Mouse (Mus musculus) left cerebral cortex, postnatal 10 days (tissue): ENCODE data around the gene Met. TPM values are rescaled to one million over a fixed set of nuclear protein-coding genes. Genes with fewer than 3 reads are reported as not detected.

Experiments used
- DNase-seq, 2 experiments: peaks; one replicate each; pipeline ENCODE4 v3.0.0; 2021 to 2022; ENCODE audit warnings: low spot score in 2 of 2, mixed read lengths in 1 of 2; ENCODE audit errors: extremely low spot score in 1 of 2
- intact Hi-C: fragments of 180-260 bp; cut with DNase I; formaldehyde crosslinking; loops from one replicate; pipeline ENCODE4 v1.15.1; 2025
- total RNA-seq, 2 experiments: library from RNA; stranded (reverse); gene quantifications; 2 replicates each; pipeline ENCODE4 v1.2.3; 2021

Met gene
- total RNA-seq = 10 to 100 TPM; 61.3 to 69.8 TPM

GRCm38 (mm10) chr6:17463434-17464280 is at the start of gene Met:
Met (plus strand) TSS chr6:17463800.
- peak in 1 of 2 experiments; percentile 55 for DNase-seq
- intact Hi-C loops = loop anchor here (5.0 to 10.0 kb wide), 2 partner anchors 124 to 349 kb away; no protein-coding TSS in a partner anchor

GRCm38 (mm10) chr6:17418226-17418625 is 45.4 kb upstream of the Met start:
- intact Hi-C loops = no loop called here
- DNase-seq = no peak

GRCm38 (mm10) chr6:17422432-17422831 is 41.2 kb upstream of the Met start:
- no peak for DNase-seq
- intact Hi-C loops = no loop called here

- intact Hi-C loops = no loop called here
- DNase-seq = no peak
Measured at GRCm38 (mm10) chr6:17429041-17429440, 34.6 kb upstream of the Met start.

GRCm38 (mm10) chr6:17429611-17430010 is 34.0 kb upstream of the Met start:
- no peak for DNase-seq
- intact Hi-C loops = no loop called here

- DNase-seq = no peak
- intact Hi-C loops = no loop called here
Measured at GRCm38 (mm10) chr6:17443311-17443710, 20.3 kb upstream of the Met start.

GRCm38 (mm10) chr6:17451305-17451704 is 12.3 kb upstream of the Met start:
- DNase-seq = no peak
- intact Hi-C loops = no loop called here

GRCm38 (mm10) chr6:17455116-17455515 is 8.5 kb upstream of the Met start:
- no peak for DNase-seq
- intact Hi-C loops = no loop called here

- intact Hi-C loops = no loop called here
- no peak for DNase-seq
Measured at GRCm38 (mm10) chr6:17459561-17459960, 4.0 kb upstream of the Met start.

- no peak for DNase-seq
- intact Hi-C loops = loop anchor here (5.0 to 10.0 kb wide), 2 partner anchors 126 to 347 kb away; no protein-coding TSS in a partner anchor
Measured at GRCm38 (mm10) chr6:17461435-17461834, 2.2 kb upstream of the Met start.

- intact Hi-C loops = loop anchor here (5.0 to 10.0 kb wide), 2 partner anchors 123 to 350 kb away; no protein-coding TSS in a partner anchor
- DNase-seq = no peak
Measured at GRCm38 (mm10) chr6:17464281-17465025, 853 bp downstream of the Met start.

- intact Hi-C loops = loop anchor here (10.0 kb wide), 1 partner anchor 352 kb away; no protein-coding TSS in a partner anchor
- DNase-seq = no peak
Measured at GRCm38 (mm10) chr6:17466526-17466925, 2.9 kb downstream of the Met start.

- intact Hi-C loops = loop anchor here (10.0 kb wide), 1 partner anchor 354 kb away; no protein-coding TSS in a partner anchor
- no peak for DNase-seq
Measured at GRCm38 (mm10) chr6:17468993-17469392, 5.4 kb downstream of the Met start.

- no peak for DNase-seq
- intact Hi-C loops = no loop called here
Measured at GRCm38 (mm10) chr6:17473128-17473527, 9.5 kb downstream of the Met start.

- intact Hi-C loops = no loop called here
- no peak for DNase-seq
Measured at GRCm38 (mm10) chr6:17477823-17478222, 14.2 kb downstream of the Met start.

- no peak for DNase-seq
- intact Hi-C loops = no loop called here
Measured at GRCm38 (mm10) chr6:17478252-17478651, 14.7 kb downstream of the Met start.

GRCm38 (mm10) chr6:17478838-17479570 is 15.4 kb downstream of the Met start:
- intact Hi-C loops = no loop called here
- no peak for DNase-seq

- no peak for DNase-seq
- intact Hi-C loops = no loop called here
Measured at GRCm38 (mm10) chr6:17481068-17481467, 17.5 kb downstream of the Met start.

- DNase-seq = no peak
- intact Hi-C loops = no loop called here
Measured at GRCm38 (mm10) chr6:17485244-17485643, 21.6 kb downstream of the Met start.
